Mouse (Mus musculus) monocyte, adult 2 months (primary cell): ENCODE data around the gene Tjp1.

ENCODE experiments used
- DNase-seq, 2 experiments: peaks; one replicate each; pipeline ENCODE4 v3.0.0; 2022; ENCODE audit warnings: low spot score in 2 of 2, low read depth in 1 of 2

Tjp1 gene

DNA sequence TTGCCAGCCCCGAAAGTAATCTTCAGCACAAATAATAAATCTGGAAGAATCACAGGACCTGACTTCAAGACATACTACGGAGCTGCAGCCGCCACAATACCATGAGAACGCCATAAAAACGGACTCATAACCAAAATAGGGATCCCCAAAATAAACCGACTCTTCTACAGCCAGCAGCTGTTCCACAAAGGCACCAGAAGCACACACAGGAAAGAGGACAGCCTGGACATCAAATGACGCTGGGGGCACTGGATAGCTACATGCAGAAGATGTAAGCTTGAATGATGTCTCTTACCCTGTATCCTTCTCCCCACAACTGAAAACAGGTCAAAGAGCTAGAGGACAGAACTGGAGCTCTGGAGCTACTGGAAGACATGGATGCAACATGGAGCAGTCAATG lies 138.0 kb downstream of the Tjp1 start:
- DNase-seq, result no peak

DNA sequence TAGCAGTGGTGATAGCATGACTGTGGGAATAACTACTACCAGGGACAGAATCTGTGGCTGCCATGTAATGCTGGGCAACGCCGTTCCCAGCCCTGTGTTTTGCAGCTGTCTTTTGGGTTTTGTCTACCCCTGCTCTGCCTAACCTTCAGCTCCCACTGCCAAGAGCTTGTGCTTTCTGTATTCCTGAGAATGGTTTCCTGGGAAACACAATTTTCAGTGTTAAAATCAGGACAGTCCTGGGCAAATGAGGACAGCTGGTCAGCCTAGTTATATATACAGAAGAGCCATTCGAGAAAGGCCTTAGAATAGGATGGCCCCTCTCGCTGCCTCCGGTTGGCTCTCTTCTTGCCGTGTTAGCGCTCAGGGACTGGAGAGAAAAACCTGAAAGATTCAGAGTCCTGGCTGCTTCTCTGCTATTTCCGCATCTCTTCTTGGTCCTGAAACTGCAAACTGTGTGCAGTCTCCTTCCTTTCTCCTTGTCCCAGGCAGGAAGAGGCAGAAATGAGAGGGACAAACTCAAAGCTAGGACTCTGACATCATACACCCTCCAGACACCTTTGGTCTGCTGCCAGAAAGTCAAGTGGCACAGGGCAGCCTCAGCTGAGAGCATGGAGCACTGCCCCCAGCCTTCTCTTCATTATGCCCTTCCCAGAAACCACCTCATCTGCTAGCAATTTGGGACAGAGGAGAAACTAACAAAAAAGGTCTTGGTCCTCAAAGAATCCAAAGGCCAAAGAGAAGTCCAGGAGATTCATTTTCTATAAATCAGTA lies 139.2 kb downstream of the Tjp1 start:
- DNase-seq, result no peak

DNA sequence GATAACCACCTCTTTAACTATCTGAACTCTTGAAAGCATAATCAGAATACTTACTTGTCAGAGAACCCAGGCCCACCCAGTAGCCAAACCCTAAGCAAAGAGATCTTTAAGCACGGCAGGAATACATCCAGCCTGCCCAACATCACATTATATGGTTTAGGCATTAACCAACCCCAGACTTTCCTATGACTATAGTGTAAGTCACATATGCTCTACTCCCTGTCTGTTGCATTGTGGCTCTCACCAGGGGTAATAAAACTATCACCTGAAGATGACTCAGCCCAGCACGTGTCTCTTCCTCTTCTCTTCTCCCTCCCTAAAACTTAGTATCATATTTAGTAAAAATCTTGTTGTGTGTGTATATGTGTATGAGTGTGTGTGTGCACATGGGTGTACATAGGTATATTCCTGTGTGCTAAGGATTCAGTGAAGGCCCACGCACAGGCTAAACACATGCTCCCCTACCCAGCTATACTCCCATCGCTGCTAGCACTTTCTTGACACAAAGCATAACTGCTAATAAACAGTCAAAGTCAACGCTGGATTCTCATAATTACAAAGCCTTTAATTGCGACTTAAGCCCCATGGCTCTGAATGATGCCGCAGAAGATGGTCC lies 139.9 kb downstream of the Tjp1 start:
- no peak for DNase-seq

DNA sequence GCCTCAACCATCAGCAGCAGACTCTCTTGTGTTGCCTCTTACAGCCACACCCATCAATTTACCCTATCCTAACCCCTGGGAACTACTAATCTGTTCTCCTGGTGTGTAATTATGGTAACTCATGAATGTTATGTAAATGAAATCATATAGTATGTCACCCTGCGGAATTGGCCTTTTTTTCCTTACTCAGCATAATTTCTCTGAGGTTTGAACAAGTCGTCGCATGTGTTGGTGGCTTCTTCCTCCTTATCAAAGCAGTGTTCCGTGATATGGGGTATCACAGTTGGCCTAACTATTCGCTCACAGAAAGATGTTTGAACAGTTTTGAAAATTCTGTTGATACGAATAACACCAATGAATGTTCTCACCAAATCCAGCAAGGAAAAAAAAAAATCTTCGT lies 142.8 kb downstream of the Tjp1 start:
- DNase-seq, result no peak

DNA sequence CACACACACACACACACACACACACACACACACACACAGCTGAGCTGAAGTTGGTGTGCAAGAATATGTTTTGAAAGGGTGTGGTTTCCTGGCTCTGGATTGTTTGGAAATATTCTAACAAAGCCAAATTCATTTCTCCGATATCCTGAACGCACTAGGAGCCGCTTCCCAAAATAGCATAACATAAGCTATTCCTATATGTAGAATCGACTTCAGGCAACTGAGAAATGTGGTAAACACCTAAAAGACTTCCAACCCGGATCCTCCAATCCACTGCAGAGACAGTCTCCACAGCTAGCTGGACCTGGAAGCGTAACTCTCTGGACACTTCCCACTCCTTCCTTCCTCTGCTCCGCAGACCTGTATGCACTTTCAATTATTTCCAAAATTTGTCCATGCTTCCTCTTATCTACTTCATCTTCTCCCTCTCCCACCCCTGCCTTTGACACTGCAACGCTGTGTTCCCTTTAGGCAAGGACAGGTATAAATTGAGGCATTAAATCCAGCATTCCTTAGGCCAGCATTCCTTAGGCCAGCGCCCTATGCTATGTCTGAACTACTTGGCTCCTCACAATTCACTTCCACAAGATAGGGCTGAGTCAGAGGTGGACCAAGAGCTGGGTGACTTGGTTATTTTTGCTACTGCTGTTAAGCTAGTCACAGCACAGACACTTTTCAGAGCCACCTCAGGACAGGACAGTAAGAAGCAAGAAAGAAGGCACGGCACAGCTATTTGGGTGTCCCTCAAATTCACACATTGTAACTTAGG lies 144.9 kb downstream of the Tjp1 start:
- no peak for DNase-seq

DNA sequence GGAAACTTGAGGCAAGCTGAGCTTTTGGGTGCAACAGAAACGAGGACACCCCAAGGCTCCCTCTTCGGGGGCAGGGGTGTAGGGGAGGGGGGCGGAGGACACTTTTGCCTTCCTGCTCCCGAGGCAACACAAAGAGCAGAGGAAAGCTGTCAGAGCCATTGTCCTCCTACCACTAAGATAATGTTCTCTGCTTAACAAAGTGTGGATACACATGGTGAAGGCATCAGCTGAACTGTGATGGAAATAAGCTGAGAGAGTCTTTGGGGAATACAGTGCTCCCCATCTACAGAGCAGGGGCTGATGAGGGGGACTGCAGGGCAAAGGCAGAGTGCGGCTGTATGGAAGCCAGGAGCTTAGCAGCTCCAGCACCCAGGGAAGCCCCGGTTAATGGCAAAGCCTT lies 145.7 kb downstream of the Tjp1 start:
- DNase-seq, result no peak

DNA sequence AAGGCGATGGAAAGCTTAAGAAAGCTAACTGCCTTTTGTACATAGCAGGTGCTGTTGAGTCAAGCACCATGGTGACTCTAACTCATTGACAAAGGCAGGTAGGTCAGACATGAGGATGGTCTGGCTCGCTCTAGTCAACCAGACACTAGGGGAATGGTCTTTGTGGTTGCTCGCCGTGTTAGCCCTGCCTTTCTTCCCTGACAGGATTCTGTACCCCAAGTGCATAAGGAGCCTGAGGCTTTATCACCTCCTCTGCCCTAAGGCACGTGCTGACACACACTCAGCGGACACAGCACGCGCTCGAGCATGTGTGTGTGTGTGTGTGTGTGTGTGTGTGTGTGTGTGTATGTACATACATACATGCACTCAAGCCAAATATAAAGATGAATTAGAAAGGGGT lies 146.9 kb downstream of the Tjp1 start:
- no peak for DNase-seq

DNA sequence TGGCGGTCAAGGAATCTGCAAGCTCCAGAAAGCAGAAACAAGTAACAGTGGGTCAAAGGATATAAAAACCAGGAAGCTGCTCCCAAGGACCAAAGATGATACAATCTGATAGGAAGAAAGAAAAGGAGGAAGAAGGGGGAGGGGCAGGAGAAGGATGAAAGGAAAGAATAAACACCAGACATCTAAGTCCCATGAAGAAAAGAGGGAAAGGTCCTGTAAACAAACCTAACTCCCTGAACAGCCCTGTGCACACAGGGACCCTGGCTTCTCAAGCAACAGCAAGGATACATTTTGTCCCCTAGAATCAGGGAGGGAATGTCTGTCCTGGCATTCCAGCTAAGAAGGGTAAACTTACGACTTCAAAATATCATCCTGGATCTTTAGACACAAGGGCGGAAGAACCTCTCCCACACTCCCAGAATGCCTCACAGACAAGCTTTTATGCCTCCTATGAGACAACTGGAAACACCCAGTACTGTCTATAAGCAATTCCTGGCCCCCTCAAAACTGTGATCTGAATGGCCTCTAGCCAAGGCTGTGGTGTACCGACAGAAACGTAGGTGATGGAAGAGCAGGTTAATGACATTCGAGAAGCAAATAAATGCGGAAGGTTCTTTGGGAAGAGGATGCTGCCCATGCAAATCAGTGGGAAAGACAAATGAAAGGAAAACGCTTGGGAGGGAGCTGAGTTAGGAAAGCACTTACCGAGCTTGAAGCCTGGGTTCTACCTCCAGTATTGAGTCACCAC lies 148.6 kb downstream of the Tjp1 start:
- no peak for DNase-seq

DNA sequence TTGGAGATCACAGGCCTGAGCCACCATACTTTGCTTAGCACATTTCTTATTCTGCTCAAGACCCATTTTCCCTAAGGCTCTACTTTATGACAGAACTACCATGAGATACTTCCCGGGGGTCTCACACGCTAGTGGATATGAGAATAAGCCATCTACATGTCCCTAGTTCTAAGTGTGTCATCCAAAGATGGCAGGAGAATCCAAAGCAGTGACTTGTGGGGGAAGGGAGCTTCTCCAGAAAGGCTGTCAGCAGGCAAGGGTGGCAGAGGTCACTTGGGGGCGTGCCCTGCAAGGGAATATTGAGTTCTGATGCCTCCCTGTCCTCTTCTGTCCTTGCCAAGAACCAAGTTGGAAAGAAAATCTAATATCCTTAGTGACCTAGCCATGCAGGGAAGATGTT lies 150.1 kb downstream of the Tjp1 start:
- DNase-seq, result no peak

DNA sequence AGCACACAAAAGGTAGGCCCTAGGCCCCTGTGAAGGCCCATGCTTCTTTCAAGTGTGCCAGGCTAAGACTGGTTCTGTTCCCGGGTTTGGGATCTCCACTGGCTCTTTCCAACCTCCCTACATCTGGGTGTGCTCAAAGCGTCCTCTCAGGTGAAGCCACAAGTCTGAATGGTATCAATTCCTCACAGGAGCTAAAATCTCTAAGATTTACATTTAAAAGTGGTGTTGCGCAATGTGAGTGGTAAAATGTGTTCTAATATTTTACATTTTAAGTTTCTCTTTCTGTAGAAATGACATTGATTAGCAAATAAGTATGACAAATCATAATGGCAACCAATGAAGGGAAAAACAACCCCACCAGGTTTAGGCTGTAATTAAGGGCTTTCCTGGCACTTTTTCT lies 152.0 kb downstream of the Tjp1 start:
- no peak for DNase-seq

DNA sequence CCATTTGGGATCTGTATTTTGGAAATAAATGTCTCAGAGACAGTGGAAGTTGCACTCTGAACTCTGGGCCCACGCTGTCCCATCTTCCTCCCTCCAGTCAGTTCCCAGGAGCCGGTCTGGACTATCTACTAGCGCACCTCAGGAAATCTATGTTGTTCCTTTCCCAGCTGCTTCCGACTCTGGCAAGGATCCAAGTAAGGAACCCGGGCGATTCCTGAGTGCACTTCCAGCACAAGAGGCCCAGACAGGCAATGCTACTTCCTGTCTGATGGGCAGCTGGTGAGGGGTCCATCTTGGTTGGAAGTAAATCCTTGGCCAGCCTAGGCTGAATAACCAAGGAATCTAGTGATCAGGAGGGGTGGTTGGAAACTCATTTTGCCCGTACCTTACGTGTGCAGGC lies 152.4 kb downstream of the Tjp1 start:
- no peak for DNase-seq

DNA sequence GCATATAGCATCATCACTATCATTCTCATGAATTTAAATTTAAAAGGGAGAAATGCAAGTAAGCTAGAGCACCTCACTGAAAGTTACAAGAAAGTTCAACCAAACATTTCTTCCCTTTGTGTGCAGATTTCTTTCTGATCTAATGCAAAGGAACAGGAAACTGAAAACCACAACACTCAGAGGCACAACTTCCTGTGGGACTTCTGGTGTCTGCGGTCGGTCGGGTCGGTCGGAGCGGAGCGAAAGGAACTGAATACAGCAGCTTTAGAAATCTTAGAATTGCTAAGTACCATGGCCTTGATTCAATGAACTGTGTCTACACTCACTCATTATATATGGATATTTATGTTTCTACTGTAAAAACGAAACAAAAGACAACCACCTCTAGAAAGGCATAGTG lies 154.2 kb downstream of the Tjp1 start:
- no peak for DNase-seq

DNA sequence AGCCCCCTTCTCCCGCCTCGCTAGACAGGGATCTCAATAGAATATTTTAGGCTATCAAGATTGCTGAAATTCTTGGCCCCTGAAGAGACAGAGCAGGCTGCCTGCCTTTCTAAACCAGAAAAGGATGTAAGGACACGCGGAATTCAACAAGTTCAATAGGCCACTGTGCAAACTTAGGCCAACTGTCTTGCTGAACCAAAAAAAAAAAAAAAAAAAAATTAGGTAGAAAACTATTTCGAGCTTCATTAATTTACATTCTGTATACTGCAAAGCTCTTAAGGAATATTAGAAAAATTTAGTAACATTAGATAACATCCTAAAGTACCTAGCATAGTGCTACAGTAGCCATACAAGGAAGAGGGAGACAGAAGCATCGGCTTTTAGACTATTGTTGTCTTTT lies 155.8 kb downstream of the Tjp1 start:
- no peak for DNase-seq

DNA sequence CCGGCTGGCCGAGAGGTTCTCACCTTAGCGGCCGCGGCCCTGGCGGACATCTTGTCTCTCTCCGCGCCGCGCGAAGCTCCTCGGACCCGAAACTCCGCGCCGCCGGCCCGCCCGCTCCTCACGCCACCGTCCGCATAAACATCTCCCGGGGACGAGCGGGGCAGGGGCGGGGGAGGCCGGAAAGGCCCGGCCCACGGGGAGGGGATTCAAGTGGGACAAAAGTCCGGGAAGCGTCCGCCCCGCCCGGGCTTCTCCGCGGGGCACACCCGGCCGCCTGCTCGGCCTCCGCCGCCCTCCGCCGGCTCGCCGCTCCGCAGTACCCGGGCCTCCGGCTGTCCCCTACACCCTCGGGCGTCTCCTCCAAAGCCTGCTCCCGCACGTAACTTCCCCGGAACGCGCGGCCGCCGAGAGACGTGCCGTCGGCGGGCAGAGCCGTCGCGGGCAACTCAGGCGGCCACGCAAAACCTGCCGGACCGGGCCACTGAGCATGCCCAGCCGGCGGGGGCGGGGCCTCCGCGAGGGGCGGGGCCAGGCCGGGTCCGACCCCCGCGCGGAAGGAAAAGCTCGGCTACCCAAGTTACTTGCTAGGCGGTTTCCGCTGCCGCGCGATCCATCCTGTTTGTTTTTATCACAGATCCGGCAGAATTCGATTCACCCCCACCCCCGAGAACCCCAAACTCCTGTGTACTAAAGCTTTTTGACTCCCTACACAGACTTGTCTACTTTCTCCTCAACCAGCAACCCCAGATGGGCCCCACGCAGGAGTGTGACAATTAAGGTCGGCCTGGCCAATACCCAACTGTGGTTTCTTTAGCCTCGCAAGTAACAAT lies 156.6 kb downstream of the Tjp1 start:
- DNase-seq, result no peak

DNA sequence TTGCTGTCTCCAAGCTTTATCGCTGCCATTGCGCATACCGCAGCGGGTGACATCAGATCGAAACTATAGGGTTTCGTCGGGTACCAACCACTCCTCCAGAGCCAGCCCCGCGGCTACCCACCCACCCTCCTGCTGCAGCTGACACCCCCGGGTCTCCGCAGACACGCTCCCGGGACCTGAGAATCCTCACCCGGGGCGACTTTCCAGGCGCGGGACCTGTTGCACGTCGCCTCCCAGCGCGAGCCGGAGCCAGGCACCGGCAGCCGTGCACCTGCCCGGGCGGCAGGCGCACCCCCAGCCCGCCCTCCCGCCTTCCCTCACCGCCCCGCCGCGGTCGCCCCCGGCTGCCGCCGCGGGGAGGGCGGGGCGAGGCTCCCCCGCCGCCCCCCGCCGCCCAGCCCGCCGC lies 157.2 kb downstream of the Tjp1 start:
- DNase-seq, result no peak

DNA sequence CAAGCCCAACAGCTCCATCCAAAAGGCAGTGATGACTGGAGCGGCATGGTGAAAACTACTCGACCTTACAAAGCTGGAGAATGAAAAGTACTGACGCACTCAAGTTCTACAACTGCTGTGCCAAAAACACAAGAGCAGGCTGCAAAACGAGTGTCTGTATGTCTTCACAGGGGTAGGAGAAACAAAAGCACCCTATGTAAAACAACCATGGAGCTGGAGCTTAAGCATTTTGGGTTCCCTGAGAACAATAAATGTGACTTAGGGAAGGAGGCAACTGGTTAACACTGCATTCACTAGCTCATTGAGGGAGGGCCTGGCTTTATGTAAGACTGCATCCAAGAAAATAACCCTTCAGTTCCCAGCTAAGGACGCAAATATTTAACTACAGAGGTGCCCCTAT lies 158.5 kb downstream of the Tjp1 start:
- DNase-seq, result no peak

DNA sequence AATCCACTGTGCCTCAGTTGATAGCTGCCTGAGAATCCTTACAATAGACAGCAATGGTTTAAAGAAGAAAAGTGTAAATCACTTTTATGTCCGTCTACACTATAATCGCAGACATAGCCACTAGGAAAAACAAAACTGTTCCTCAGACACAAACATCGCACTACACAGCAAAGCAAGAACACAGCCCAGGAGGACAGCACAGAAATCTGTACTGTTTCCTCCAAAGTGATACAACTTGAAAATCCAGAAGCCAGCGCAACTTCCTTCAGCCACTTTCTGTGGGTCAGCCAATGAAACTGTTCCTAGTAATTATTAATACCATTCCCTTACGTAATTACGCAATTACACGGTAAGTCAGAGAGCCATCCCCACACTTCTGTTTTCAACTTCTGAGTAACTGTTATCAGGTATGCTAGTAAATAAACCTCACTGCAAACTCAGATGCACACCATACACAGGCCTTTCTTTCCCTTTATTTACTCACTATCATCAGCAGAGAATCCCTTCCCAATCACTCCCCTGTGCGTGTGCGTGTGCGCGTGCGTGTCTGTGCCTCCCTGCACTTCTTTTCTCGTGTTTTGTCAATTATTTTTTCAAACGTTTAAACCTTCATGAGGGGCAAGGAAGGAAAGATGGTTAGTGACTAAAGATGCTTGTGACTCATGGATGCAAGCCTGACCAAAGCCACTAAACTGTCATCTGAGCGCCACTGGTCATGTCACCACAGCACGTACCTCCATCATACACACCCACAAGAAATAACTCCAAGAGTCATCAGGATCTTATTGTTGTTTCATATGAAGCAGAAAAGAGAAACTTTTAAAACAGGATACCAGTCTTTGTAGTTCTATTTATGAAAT lies 160.0 kb downstream of the Tjp1 start:
- no peak for DNase-seq

DNA sequence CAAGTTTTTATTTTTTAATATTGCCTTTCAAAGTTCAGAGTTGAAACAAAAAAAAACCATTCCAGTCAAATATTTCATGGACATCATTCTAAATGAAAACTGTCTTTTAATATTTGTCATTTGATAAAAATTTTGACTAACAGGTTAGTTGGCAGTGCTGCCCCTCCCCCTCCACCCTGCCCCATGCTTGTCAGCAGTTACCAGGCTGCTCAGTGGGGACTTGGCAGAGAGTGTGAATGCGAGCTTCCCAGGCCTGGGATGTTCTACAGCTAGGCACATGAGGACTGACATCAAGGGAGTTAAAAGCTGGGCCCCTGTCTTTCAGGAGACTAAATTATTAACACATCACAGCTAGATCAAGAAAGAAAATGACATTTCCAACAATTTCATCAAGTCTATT lies 161.4 kb downstream of the Tjp1 start:
- DNase-seq, result no peak

DNA sequence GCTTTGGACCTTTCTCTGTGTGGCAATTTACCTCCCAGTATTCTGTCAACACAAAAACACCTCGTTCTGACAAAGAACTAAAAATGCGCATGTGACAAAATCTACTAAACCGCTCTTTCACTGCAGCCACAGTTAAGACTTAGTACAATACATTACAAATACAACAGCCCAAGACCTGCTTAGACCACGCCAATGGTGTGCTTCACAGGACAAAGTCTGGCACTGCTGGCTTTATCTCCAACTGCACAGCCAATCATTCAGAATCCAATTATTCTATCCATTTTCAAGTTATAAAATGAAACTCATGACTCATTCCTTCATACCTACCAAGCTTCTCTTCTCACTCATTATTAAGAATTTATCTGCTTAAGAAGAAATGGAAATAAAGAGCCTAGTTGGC lies 162.0 kb downstream of the Tjp1 start:
- DNase-seq, result no peak

DNA sequence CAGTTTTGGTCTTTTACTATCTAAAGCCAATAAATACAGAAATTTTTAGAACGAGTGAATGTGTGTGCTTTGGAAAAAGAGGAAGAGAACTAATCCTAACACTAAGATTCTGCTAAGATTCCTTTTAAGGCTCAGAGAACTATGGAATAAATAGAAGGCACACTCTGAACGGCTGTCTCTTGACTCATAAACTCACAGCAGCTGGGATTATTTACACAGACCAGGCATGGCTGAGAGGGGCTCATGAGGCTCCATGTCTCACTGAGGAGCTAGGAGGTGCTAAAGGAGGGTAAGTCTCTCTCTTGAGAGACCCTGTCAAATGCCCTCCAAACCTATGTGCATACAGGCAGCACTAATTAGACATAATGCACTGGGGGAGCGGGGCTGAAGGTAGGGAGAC lies 167.3 kb downstream of the Tjp1 start:
- DNase-seq, result no peak
